Mouse (Mus musculus) MEL (cell line): ENCODE data around the gene Eif2b1. TPM values are rescaled to one million over a fixed set of nuclear protein-coding genes. Genes with fewer than 3 reads are reported as not detected.
A peak's percentile ranks its signal among the peaks of the same experiment; 100 is the strongest.

ENCODE experiments used
- DNase-seq: peaks from one replicate; pipeline ENCODE4 v3.0.0; 2011; ENCODE audit warnings: low read depth, low spot score
- H3K27ac ChIP-seq: 2 replicates; pipeline ENCODE4 v1.5.1; 2012; ENCODE audit warnings: low read depth, mild to moderate bottlenecking, control low read depth, low read length, moderate library complexity; ENCODE audit not compliant: control insufficient read depth
- H3K27me3 ChIP-seq, 2 experiments: fragments of 150-350 bp in 1 of 2; sonication (generic) in 1 of 2; 2 replicates each; pipeline ENCODE4 v1.6.1; 2012; ENCODE audit warnings: low read length in 2 of 2, mild to moderate bottlenecking in 2 of 2, improper control_type of control experiment in 1 of 2, moderate library complexity in 1 of 2; ENCODE audit not compliant: insufficient read depth in 2 of 2, control insufficient read depth in 1 of 2
- H3K36me3 ChIP-seq, 2 experiments: 2 replicates each; pipeline ENCODE4 v1.6.1; 2012 to 2014; ENCODE audit warnings: low read length in 2 of 2, improper control_type of control experiment in 1 of 2, inconsistent platforms in 1 of 2, mild to moderate bottlenecking in 1 of 2; ENCODE audit not compliant: insufficient read depth in 2 of 2, control insufficient read depth in 1 of 2
- H3K4me1 ChIP-seq, 2 experiments: fragments of 150-350 bp in 1 of 2; sonication (generic) in 1 of 2; 2 replicates each; pipeline ENCODE4 v1.6.1; 2012; ENCODE audit warnings: low read length in 2 of 2, improper control_type of control experiment in 1 of 2, mild to moderate bottlenecking in 1 of 2; ENCODE audit not compliant: insufficient read depth in 2 of 2, control insufficient read depth in 1 of 2
- H3K4me3 ChIP-seq, 2 experiments: fragments of 150-350 bp in 1 of 2; sonication (generic) in 1 of 2; 2 replicates each; pipeline ENCODE4 v1.5.1; 2012; ENCODE audit warnings: low read depth in 2 of 2, low read length in 2 of 2, mild to moderate bottlenecking in 2 of 2, moderate library complexity in 2 of 2, control low read depth in 1 of 2, improper control_type of control experiment in 1 of 2; ENCODE audit not compliant: control insufficient read depth in 1 of 2, insufficient read depth in 1 of 2
- H3K79me2 ChIP-seq: 2 replicates; pipeline ENCODE4 v1.6.1; 2012; ENCODE audit warnings: mild to moderate bottlenecking, low read length, moderate library complexity; ENCODE audit not compliant: control insufficient read depth, poor library complexity, insufficient read depth
- H3K9ac ChIP-seq: 2 replicates; pipeline ENCODE4 v1.6.1; 2012; ENCODE audit warnings: low read depth, mild to moderate bottlenecking, control low read depth, low read length, moderate library complexity; ENCODE audit not compliant: control insufficient read depth, poor library complexity, severe bottlenecking
- H3K9me3 ChIP-seq: fragments of 150-350 bp; sonication (generic); replicated peaks from 2 replicates; pipeline ENCODE4 v1.6.1; 2012; ENCODE audit warnings: mild to moderate bottlenecking, low read length, improper control_type of control experiment, moderate library complexity; ENCODE audit not compliant: insufficient read depth
- BHLHE40 ChIP-seq: IDR thresholded peaks from 2 replicates; pipeline ENCODE4 v1.6.1; 2012; ENCODE audit warnings: low read depth, mild to moderate bottlenecking, inconsistent platforms, low read length, improper control_type of control experiment, borderline replicate concordance
- CHD1 ChIP-seq: IDR thresholded peaks from 2 replicates; pipeline ENCODE4 v1.6.1; 2012; ENCODE audit warnings: low read depth, mild to moderate bottlenecking, inconsistent platforms, low read length, improper control_type of control experiment
- CHD2 ChIP-seq: IDR thresholded peaks from 2 replicates; pipeline ENCODE4 v1.6.1; 2011; ENCODE audit warnings: low read length, improper control_type of control experiment
- CTCF ChIP-seq, 3 experiments: IDR thresholded peaks in 2 of 3; conservative IDR thresholded peaks in 1 of 3; 2 replicates each; pipeline ENCODE4 v1.5.1; 2011 to 2012; ENCODE audit warnings: low read length in 3 of 3, low read depth in 2 of 3, mild to moderate bottlenecking in 2 of 3, improper control_type of control experiment in 1 of 3, inconsistent platforms in 1 of 3, mixed read lengths in 1 of 3, moderate library complexity in 1 of 3; ENCODE audit not compliant: control insufficient read depth in 1 of 3, insufficient read depth in 1 of 3, poor library complexity in 1 of 3, severe bottlenecking in 1 of 3
- E2F4 ChIP-seq: IDR thresholded peaks from 2 replicates; pipeline ENCODE4 v1.6.1; 2011; ENCODE audit warnings: low read depth, low read length, improper control_type of control experiment, borderline replicate concordance
- ELF1 ChIP-seq: IDR thresholded peaks from 2 replicates; pipeline ENCODE4 v1.6.1; 2014; ENCODE audit warnings: low read depth, mild to moderate bottlenecking, inconsistent platforms, low read length, improper control_type of control experiment, moderate library complexity
- EP300 ChIP-seq, 2 experiments: IDR thresholded peaks; 2 replicates each; pipeline ENCODE4 v1.6.1; 2011; ENCODE audit warnings: improper control_type of control experiment in 2 of 2, low read length in 2 of 2, low read depth in 1 of 2, mild to moderate bottlenecking in 1 of 2
- ETS1 ChIP-seq: IDR thresholded peaks from 2 replicates; pipeline ENCODE4 v1.6.1; 2012; ENCODE audit warnings: low read depth, mild to moderate bottlenecking, inconsistent platforms, low read length, improper control_type of control experiment, moderate library complexity
- GABPA ChIP-seq: IDR thresholded peaks from 2 replicates; pipeline ENCODE4 v1.6.1; 2012; ENCODE audit warnings: low read depth, mild to moderate bottlenecking, inconsistent platforms, low read length, improper control_type of control experiment, moderate library complexity
- GATA1 ChIP-seq: IDR thresholded peaks from 2 replicates; pipeline ENCODE4 v1.6.1; 2011; ENCODE audit warnings: low read depth, low read length, improper control_type of control experiment
- HCFC1 ChIP-seq: IDR thresholded peaks from 2 replicates; pipeline ENCODE4 v1.6.1; 2012; ENCODE audit warnings: low read depth, mild to moderate bottlenecking, inconsistent platforms, low read length, improper control_type of control experiment, moderate library complexity
- JUND ChIP-seq: IDR thresholded peaks from 2 replicates; pipeline ENCODE4 v1.6.1; 2011; ENCODE audit warnings: low read depth, mild to moderate bottlenecking, improper control_type of control experiment, low read length
- KAT2A ChIP-seq: conservative IDR thresholded peaks from 2 replicates; pipeline ENCODE4 v1.6.1; 2012; ENCODE audit warnings: low read depth, low read length, improper control_type of control experiment, inconsistent platforms
- MAFK ChIP-seq: IDR thresholded peaks from 2 replicates; pipeline ENCODE4 v1.6.1; 2011; ENCODE audit warnings: low read depth, mild to moderate bottlenecking, low read length, improper control_type of control experiment, borderline replicate concordance
- MAX ChIP-seq: IDR thresholded peaks from 2 replicates; pipeline ENCODE4 v1.6.1; 2011; ENCODE audit warnings: low read length, improper control_type of control experiment
- MAZ ChIP-seq: IDR thresholded peaks from 2 replicates; pipeline ENCODE4 v1.6.1; 2012; ENCODE audit warnings: low read depth, mild to moderate bottlenecking, inconsistent platforms, low read length, improper control_type of control experiment
- MEF2A ChIP-seq: IDR thresholded peaks from 2 replicates; pipeline ENCODE4 v1.6.1; 2014; ENCODE audit warnings: low read depth, mild to moderate bottlenecking, inconsistent platforms, low read length, improper control_type of control experiment; ENCODE audit not compliant: poor library complexity, insufficient replicate concordance, severe bottlenecking; ENCODE audit errors: extremely low read depth
- MXI1 ChIP-seq: IDR thresholded peaks from 2 replicates; pipeline ENCODE4 v1.6.1; 2011; ENCODE audit warnings: mild to moderate bottlenecking, low read depth, low read length, improper control_type of control experiment
- MYB ChIP-seq: IDR thresholded peaks from 2 replicates; pipeline ENCODE4 v1.6.1; 2011; ENCODE audit warnings: mild to moderate bottlenecking, low read depth, low read length, improper control_type of control experiment
- MYC ChIP-seq: IDR thresholded peaks from 2 replicates; pipeline ENCODE4 v1.6.1; 2011; ENCODE audit warnings: low read depth, mild to moderate bottlenecking, low read length, improper control_type of control experiment, moderate library complexity
- NELFE ChIP-seq: IDR thresholded peaks from 2 replicates; pipeline ENCODE4 v1.6.1; 2011; ENCODE audit warnings: low read depth, low read length, improper control_type of control experiment
- POLR2A ChIP-seq, 2 experiments: IDR thresholded peaks; 2 replicates each; pipeline ENCODE4 v1.6.1; 2011 to 2012; ENCODE audit warnings: low read length in 2 of 2, mild to moderate bottlenecking in 2 of 2, control low read depth in 1 of 2, improper control_type of control experiment in 1 of 2, low read depth in 1 of 2, moderate library complexity in 1 of 2; ENCODE audit not compliant: control insufficient read depth in 1 of 2, insufficient read depth in 1 of 2, poor library complexity in 1 of 2
- POLR2AphosphoS2 ChIP-seq: IDR thresholded peaks from 2 replicates; pipeline ENCODE4 v1.6.1; 2011; ENCODE audit warnings: low read length, improper control_type of control experiment
- POLR2AphosphoS5 ChIP-seq: IDR thresholded peaks from 2 replicates; pipeline ENCODE4 v1.6.1; 2012; ENCODE audit warnings: low read depth, borderline replicate concordance, mild to moderate bottlenecking, inconsistent platforms, low read length, moderate library complexity, mixed read lengths
- RAD21 ChIP-seq: IDR thresholded peaks from 2 replicates; pipeline ENCODE4 v1.6.1; 2011; ENCODE audit warnings: mild to moderate bottlenecking, low read depth, low read length, improper control_type of control experiment
- RCOR1 ChIP-seq: IDR thresholded peaks from 2 replicates; pipeline ENCODE4 v1.6.1; 2012; ENCODE audit warnings: low read depth, mild to moderate bottlenecking, inconsistent platforms, low read length, improper control_type of control experiment
- SMC3 ChIP-seq: IDR thresholded peaks from 2 replicates; pipeline ENCODE4 v1.6.1; 2011; ENCODE audit warnings: low read depth, low read length, improper control_type of control experiment
- TAL1 ChIP-seq: IDR thresholded peaks from 2 replicates; pipeline ENCODE4 v1.6.1; 2012; ENCODE audit warnings: mild to moderate bottlenecking, inconsistent platforms, low read length, moderate library complexity, mixed read lengths
- TCF12 ChIP-seq: IDR thresholded peaks from 2 replicates; pipeline ENCODE4 v1.6.1; 2014; ENCODE audit warnings: low read depth, mild to moderate bottlenecking, inconsistent platforms, low read length, improper control_type of control experiment, moderate library complexity
- UBTF ChIP-seq: IDR thresholded peaks from 2 replicates; pipeline ENCODE4 v1.6.1; 2012; ENCODE audit warnings: low read depth, mild to moderate bottlenecking, inconsistent platforms, low read length, improper control_type of control experiment, moderate library complexity, borderline replicate concordance; ENCODE audit not compliant: insufficient read depth
- USF1 ChIP-seq: IDR thresholded peaks from 2 replicates; pipeline ENCODE4 v1.6.1; 2014; ENCODE audit warnings: low read depth, mild to moderate bottlenecking, inconsistent platforms, low read length, improper control_type of control experiment, moderate library complexity
- USF2 ChIP-seq, 2 experiments: IDR thresholded peaks; 2 replicates each; pipeline ENCODE4 v1.6.1; 2011 to 2012; ENCODE audit warnings: improper control_type of control experiment in 2 of 2, low read length in 2 of 2, borderline replicate concordance in 1 of 2, inconsistent platforms in 1 of 2, low read depth in 1 of 2, mild to moderate bottlenecking in 1 of 2; ENCODE audit not compliant: insufficient read depth in 1 of 2
- ZC3H11A ChIP-seq: IDR thresholded peaks from 2 replicates; pipeline ENCODE4 v1.6.1; 2012; ENCODE audit warnings: low read depth, mild to moderate bottlenecking, inconsistent platforms, low read length, improper control_type of control experiment
- ZKSCAN1 ChIP-seq: IDR thresholded peaks from 2 replicates; pipeline ENCODE4 v1.6.1; 2012; ENCODE audit warnings: low read depth, mild to moderate bottlenecking, inconsistent platforms, low read length, improper control_type of control experiment, moderate library complexity
- ZMIZ1 ChIP-seq: IDR thresholded peaks from 2 replicates; pipeline ENCODE4 v1.6.1; 2012; ENCODE audit warnings: low read depth, mild to moderate bottlenecking, inconsistent platforms, low read length, improper control_type of control experiment, moderate library complexity
- ZNF384 ChIP-seq: IDR thresholded peaks from 2 replicates; pipeline ENCODE4 v1.6.1; 2012; ENCODE audit warnings: low read depth, mild to moderate bottlenecking, inconsistent platforms, low read length, improper control_type of control experiment
- polyA plus RNA-seq, 2 experiments: library from polyadenylated mRNA; stranded (reverse) in 1 of 2; unstranded in 1 of 2; fragments of >175 nt in 1 of 2; fragments of >200 nt in 1 of 2; gene quantifications; 2 replicates each; pipeline versions ENCODE4 v1.2.1 to v1.2.4; 2012; ENCODE audit warnings: low replicate concordance in 2 of 2, low read depth in 1 of 2; ENCODE audit not compliant: insufficient read length in 2 of 2, insufficient read depth in 1 of 2, missing spikeins in 1 of 2
- total RNA-seq: library from RNA; depleted of rRNA; stranded (reverse); fragments of 300-350 nt; gene quantifications from 2 replicates; pipeline ENCODE4 v1.2.3, GENCODE M21; 2012

The Eif2b1 gene
- total and polyA plus RNA-seq, 3 experiments, result 119 to 599 (median 126) TPM

GRCm38 (mm10) chr5:124552558-124553307, 26.2 kb downstream of the Eif2b1 start, which contains the start of gene Ddx55:
Ddx55 (plus strand) TSS chr5:124552864.
- H3K27ac ChIP-seq, result peak within 1 kb of the TSS; percentile 75
- H3K9me3 ChIP-seq, result no peaks in the 10 kb centered on the region
- H3K27me3 ChIP-seq, result no peaks in the 10 kb centered on the region
- peaks cover 22% of the 10 kb centered on the region for H3K79me2 ChIP-seq
- peak within 1 kb of the TSS; percentile 63 to 97 for H3K4me3 ChIP-seq
- DNase-seq, result peak; percentile 98
- H3K9ac ChIP-seq, result peak within 1 kb of the TSS; percentile 95
- H3K4me1 ChIP-seq, result peaks cover 0 to 10% of the 10 kb centered on the region in 2 experiments; a peak in 1 of 4 replicates
- peaks cover 0 to 18% of the 10 kb centered on the region in 2 experiments; a peak in 3 of 4 replicates for H3K36me3 ChIP-seq
- TF ChIP-seq ETS1 (peak; percentile 41; the same call in 1 of the 2 replicates), USF1 (peak; percentile 92), NELFE (peak; percentile 94), UBTF (no peak), SMC3 (no peak), ZMIZ1 (peak; percentile 76; the same call in 1 of the 2 replicates), TAL1 (no peak), ZKSCAN1 (no peak), EP300 (IDR thresholded peaks at IDR 0.05; ENCODE audit: low read depth in 1 of 2, low read length in 2 of 2) (no peak; a peak in 1 of 4 replicates), RAD21 (no peak), USF2 (IDR thresholded peaks at IDR 0.05; ENCODE audit: borderline replicate concordance in 1 of 2, insufficient read depth in 1 of 2, low read depth in 1 of 2, low read length in 2 of 2) (0 out of 4 replicates have a peak, but pooled peaks of 1 of the 2 experiments have one; percentile 35), ELF1 (peak; percentile 97), CHD2 (no peak), GABPA (no peak), RCOR1 (no peak), POLR2AphosphoS2 (no peak; the same call in 1 of the 2 replicates), HCFC1 (peak; percentile 94), MEF2A (no peak), ZC3H11A (no peak), ZNF384 (no peak), BHLHE40 (peak; percentile 87), MXI1 (peak; percentile 97), MAX (peak; percentile 95), TCF12 (peak; percentile 85), GATA1 (no peak), JUND (no peak), MYC (peak; percentile 92; the same call in 1 of the 2 replicates), MAZ (no peak), POLR2AphosphoS5 (no peak), MYB (no peak), MAFK (no peak), POLR2A (IDR thresholded peaks at IDR 0.05; ENCODE audit: control insufficient read depth in 1 of 2, insufficient read depth in 1 of 2, low read depth in 1 of 2, low read length in 2 of 2, poor library complexity in 1 of 2) (peak; percentile 93 to 95), KAT2A (peak; percentile 76), CTCF (IDR thresholded peaks at IDR 0.05 in 2 of 3, conservative IDR thresholded peaks at IDR 0.05 in 1 of 3; ENCODE audit: control insufficient read depth in 1 of 3, insufficient read depth in 1 of 3, low read depth in 2 of 3, low read length in 3 of 3, poor library complexity in 1 of 3, severe bottlenecking in 1 of 3) (peak in 2 of 3 experiments; percentile 32 to 41; a peak in 3 of 6 replicates), E2F4 (no peak), CHD1 (no peak)
